Mouse (Mus musculus) hindbrain, postnatal 0 days (tissue): Measurements from ENCODE around the gene Rfc5. TPM values are rescaled to one million over a fixed set of nuclear protein-coding genes. Genes with fewer than 3 reads are reported as not detected.
A peak's percentile ranks its signal among the peaks of the same experiment; 100 is the strongest.
"Not testable (repeated sequence)": the region's sequence is repeated elsewhere in the genome, so short reads cannot be mapped to it uniquely, and the experiment has no call there.

Experiments used
- ATAC-seq: fragments of 200-750 bp; cut with Nextera tagmentation; 2 replicates; pipeline ENCODE4 v1.8.0; 2017; ENCODE audit warnings: mild to moderate bottlenecking, moderate TSS enrichment, moderate library complexity
- DNase-seq: peaks from one replicate; pipeline ENCODE4 v3.0.0-alpha.2; 2015; ENCODE audit warnings: low spot score
- H3K27ac ChIP-seq: fragments of 300-500 bp; sonication (generic); 2 replicates; pipeline ENCODE4 v1.5.1; 2014; ENCODE audit warnings: mild to moderate bottlenecking
- H3K27me3 ChIP-seq: fragments of 300-500 bp; sonication (generic); 2 replicates; pipeline ENCODE4 v1.6.1; 2014; ENCODE audit warnings: low read length, mixed read lengths; ENCODE audit not compliant: insufficient read depth
- H3K36me3 ChIP-seq: fragments of 300-500 bp; sonication (generic); 2 replicates; pipeline ENCODE4 v1.6.1; 2014; ENCODE audit warnings: low read length, mixed read lengths; ENCODE audit not compliant: insufficient read depth
- H3K4me1 ChIP-seq: fragments of 300-500 bp; sonication (generic); 2 replicates; pipeline ENCODE4 v1.6.1; 2014; ENCODE audit warnings: antibody characterized with exemption, low read length, mixed read lengths; ENCODE audit not compliant: insufficient read depth
- H3K4me2 ChIP-seq: fragments of 300-500 bp; sonication (generic); 2 replicates; pipeline ENCODE4 v1.6.1; 2014; ENCODE audit warnings: low read depth, mild to moderate bottlenecking, low read length, moderate library complexity, mixed read lengths
- H3K4me3 ChIP-seq: fragments of 300-500 bp; sonication (generic); 2 replicates; pipeline ENCODE4 v1.5.1; 2014; ENCODE audit warnings: low read length
- H3K9ac ChIP-seq: fragments of 300-500 bp; sonication (generic); replicated peaks from 2 replicates; pipeline ENCODE4 v1.6.1; 2014; ENCODE audit warnings: mild to moderate bottlenecking, low read length, moderate library complexity, mixed read lengths
- H3K9me3 ChIP-seq: fragments of 300-500 bp; sonication (generic); 2 replicates; pipeline ENCODE4 v1.6.1; 2016; ENCODE audit warnings: low read length, mixed read lengths
- CTCF ChIP-seq: IDR thresholded peaks from 2 replicates; pipeline ENCODE4 v1.5.1; 2016; ENCODE audit warnings: antibody characterized with exemption, control low read depth, low read depth
- WGBS: fragments of 180-500 bp; shearing (Covaris S2); extraction: QIAGEN DNeasy Blood & Tissue Kit; methylation state at CpG from one replicate; pipeline ENCODE4 v1.1.7; 2014; 5-methylcytosine and 5-hydroxymethylcytosine counted together
- polyA plus RNA-seq: library from polyadenylated mRNA; unstranded; fragments of >200 nt; fragmentation: Nextera tagmentation; extraction: Ambion mirVana; gene quantifications from 2 replicates; pipeline ENCODE4 v1.2.1, GENCODE M21; 2015
- total RNA-seq: library from RNA; depleted of rRNA; stranded (reverse); fragments of >200 nt; gene quantifications from 2 replicates; pipeline ENCODE4 v1.2.3, GENCODE M21; 2014

Rfc5 gene
- total and polyA plus RNA-seq, 2 experiments from 2014 or later, result 16.6 to 26.5 TPM

- no peaks in the 10 kb centered on the region for H3K9me3 ChIP-seq
- WGBS, result 76% methylated on average over 6 of the region's 6 CpGs
Measured at GRCm38 (mm10) chr5:117409369-117409768, 20.5 kb upstream of the Rfc5 start.

GRCm38 (mm10) chr5:117408216-117408615, 19.4 kb upstream of the Rfc5 start:
- DNase-seq, result peak; percentile 55
- no peaks in the 10 kb centered on the region for H3K27me3 ChIP-seq

More at GRCm38 (mm10) chr5:117409369-117409768, 20.5 kb upstream of the Rfc5 start:
- Histone ChIP-seq H3K4me2 (no peak overlapping the region), H3K27ac (no peak overlapping the region), H3K36me3 (no peaks in the 10 kb centered on the region), H3K4me1 (no peaks in the 10 kb centered on the region), H3K4me3 (no peak overlapping the region), H3K27me3 (no peaks in the 10 kb centered on the region), H3K9ac (no peak overlapping the region)
- ATAC-seq (no peak), DNase-seq (no peak)
- no peak for TF ChIP-seq CTCF

GRCm38 (mm10) chr5:117404671-117405070, 15.8 kb upstream of the Rfc5 start:
- 94% methylated on average over 2 of the region's 2 CpGs for WGBS
- H3K4me2 ChIP-seq, ATAC-seq: not testable (repeated sequence)

More at GRCm38 (mm10) chr5:117408216-117408615, 19.4 kb upstream of the Rfc5 start:
- no peak overlapping the region for H3K9ac ChIP-seq
- no peak overlapping the region for H3K4me3 ChIP-seq
- TF ChIP-seq CTCF, result peak; percentile 58
- no peaks in the 10 kb centered on the region for H3K4me1 ChIP-seq
- H3K36me3 ChIP-seq, result no peaks in the 10 kb centered on the region
- no peak overlapping the region for H3K4me2 ChIP-seq
- ATAC-seq, result no peak
- WGBS, result 73% methylated on average over 4 of the region's 4 CpGs
- H3K9me3 ChIP-seq, result no peaks in the 10 kb centered on the region
- no peak overlapping the region for H3K27ac ChIP-seq

GRCm38 (mm10) chr5:117403609-117404008, 14.8 kb upstream of the Rfc5 start:
- no peak overlapping the region for H3K27ac ChIP-seq
- H3K9me3 ChIP-seq, result no peaks in the 10 kb centered on the region
- no peak overlapping the region for H3K9ac ChIP-seq
- no peaks in the 10 kb centered on the region for H3K36me3 ChIP-seq
- TF ChIP-seq CTCF, result no peak
- no peaks in the 10 kb centered on the region for H3K27me3 ChIP-seq
- 87% methylated on average over 8 of the region's 8 CpGs for WGBS
- no peak for ATAC-seq
- no peak for DNase-seq
- no peak overlapping the region for H3K4me3 ChIP-seq
- no peak overlapping the region for H3K4me2 ChIP-seq
- no peaks in the 10 kb centered on the region for H3K4me1 ChIP-seq

More at GRCm38 (mm10) chr5:117404671-117405070, 15.8 kb upstream of the Rfc5 start:
- not testable (repeated sequence) for H3K27ac ChIP-seq, H3K4me1 ChIP-seq, H3K9me3 ChIP-seq, H3K4me3 ChIP-seq, H3K36me3 ChIP-seq, H3K27me3 ChIP-seq, H3K9ac ChIP-seq, DNase-seq

GRCm38 (mm10) chr5:117399281-117399680, 10.4 kb upstream of the Rfc5 start:
- no peaks in the 10 kb centered on the region for H3K27me3 ChIP-seq
- ATAC-seq (no peak), DNase-seq (no peak)
- no peak overlapping the region for H3K27ac ChIP-seq
- WGBS, result 80% methylated on average over 9 of the region's 9 CpGs
- no peaks in the 10 kb centered on the region for H3K4me1 ChIP-seq
- no peak for TF ChIP-seq CTCF
- no peaks in the 10 kb centered on the region for H3K9me3 ChIP-seq
- no peaks in the 10 kb centered on the region for H3K36me3 ChIP-seq
- H3K9ac ChIP-seq, result no peak overlapping the region
- H3K4me3 ChIP-seq, result no peak overlapping the region
- no peak overlapping the region for H3K4me2 ChIP-seq

- Histone ChIP-seq H3K4me3 (no peak overlapping the region), H3K27ac (no peak overlapping the region), H3K4me1 (no peaks in the 10 kb centered on the region), H3K27me3 (no peaks in the 10 kb centered on the region), H3K4me2 (no peak overlapping the region), H3K9me3 (no peaks in the 10 kb centered on the region), H3K36me3 (no peaks in the 10 kb centered on the region), H3K9ac (no peak overlapping the region)
- DNase-seq (no peak), ATAC-seq (no peak)
- whole genome bisulfite sequencing, result 32% methylated on average over 4 of the region's 5 CpGs
- TF ChIP-seq CTCF, result no peak
Measured at GRCm38 (mm10) chr5:117398007-117398550, 9.2 kb upstream of the Rfc5 start.

- ATAC-seq (no peak), DNase-seq (no peak)
- Histone ChIP-seq H3K4me2 (no peak overlapping the region), H3K27me3 (no peaks in the 10 kb centered on the region), H3K4me1 (no peaks in the 10 kb centered on the region), H3K4me3 (no peak overlapping the region), H3K9ac (no peak overlapping the region), H3K9me3 (0 out of 2 replicates have a peak, but pooled peaks cover 2% of the 10 kb centered on the region), H3K36me3 (no peaks in the 10 kb centered on the region), H3K27ac (no peak overlapping the region)
- 78% methylated on average over 6 of the region's 6 CpGs for WGBS
- TF ChIP-seq CTCF, result no peak
Measured at GRCm38 (mm10) chr5:117397371-117397770, 8.5 kb upstream of the Rfc5 start.
